Mouse (Mus musculus): ENCODE measurements around the gene Col16a1. TPM values are rescaled to one million over a fixed set of nuclear protein-coding genes. Genes with fewer than 3 reads are reported as not detected.

Gene Col16a1
- polyA plus RNA-seq, 1 experiment, result 8.2 TPM

GRCm38 (mm10) chr4:130112299-130112698, 64.7 kb downstream of the Col16a1 start:
- H3K4me1 ChIP-seq (ENCODE audit: control insufficient read depth, insufficient read depth, insufficient read length, low read length), result peaks cover 26% of the 10 kb centered on the region
- no peak for TF ChIP-seq CTCF (IDR thresholded peaks at IDR 0.05; ENCODE audit: extremely low read depth, insufficient read length, insufficient replicate concordance, low read depth, low read length)
- TF ChIP-seq POLR2A (IDR thresholded peaks at IDR 0.05; ENCODE audit: low read depth, low read length), result no peak
- WGBS, result 61% methylated on average over 7 of the region's 7 CpGs
- H3K36me3 ChIP-seq (ENCODE audit: control insufficient read depth, insufficient read depth, low read length), result peaks cover 22% of the 10 kb centered on the region
- H3K27ac ChIP-seq (ENCODE audit: insufficient read depth, low read depth, low read length), result no peak overlapping the region
- H3K4me3 ChIP-seq (ENCODE audit: low read depth, low read length), result no peak overlapping the region
- no peaks in the 10 kb centered on the region for H3K27me3 ChIP-seq (ENCODE audit: control insufficient read depth, insufficient read depth, low read length)

DNA sequence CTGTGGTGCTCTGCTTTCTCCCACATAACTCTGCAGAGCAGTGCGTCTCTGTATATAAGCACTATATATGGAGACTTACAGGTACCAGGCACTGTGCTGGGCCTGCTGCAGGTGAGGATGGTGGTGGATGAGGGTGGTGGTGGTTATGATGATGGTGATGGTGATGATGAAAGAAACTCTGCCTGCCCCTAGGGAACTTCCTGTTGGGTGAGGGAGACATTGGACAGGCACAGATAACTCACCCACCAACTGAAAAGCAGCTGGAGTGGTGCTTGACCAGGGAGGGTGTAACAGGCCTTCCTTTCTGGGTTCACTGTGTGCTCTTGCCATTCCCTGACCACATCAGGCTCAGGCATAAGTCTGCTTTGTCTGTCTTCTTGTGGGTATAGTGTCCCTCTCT, 65.1 kb downstream of the Col16a1 start:
- H3K36me3 ChIP-seq (ENCODE audit: control insufficient read depth, insufficient read depth, low read length), result peaks cover 23% of the 10 kb centered on the region
- peaks cover 26% of the 10 kb centered on the region for H3K4me1 ChIP-seq (ENCODE audit: control insufficient read depth, insufficient read depth, insufficient read length, low read length)
- no peaks in the 10 kb centered on the region for H3K27me3 ChIP-seq (ENCODE audit: control insufficient read depth, insufficient read depth, low read length)
- H3K4me3 ChIP-seq (ENCODE audit: low read depth, low read length), result no peak overlapping the region
- no peak overlapping the region for H3K27ac ChIP-seq (ENCODE audit: insufficient read depth, low read depth, low read length)
- TF ChIP-seq POLR2A (IDR thresholded peaks at IDR 0.05; ENCODE audit: low read depth, low read length) (no peak), CTCF (IDR thresholded peaks at IDR 0.05; ENCODE audit: extremely low read depth, insufficient read length, insufficient replicate concordance, low read depth, low read length) (no peak)
- 97% methylated on average over 1 of the region's 1 CpGs for WGBS

- H3K27ac ChIP-seq (ENCODE audit: insufficient read depth, low read depth, low read length), result no peak overlapping the region
- WGBS, result 55% methylated on average over 4 of the region's 4 CpGs
- H3K4me1 ChIP-seq (ENCODE audit: control insufficient read depth, insufficient read depth, insufficient read length, low read length), result peaks cover 5% of the 10 kb centered on the region; the same call in 1 of the 2 replicates
- no peak overlapping the region for H3K4me3 ChIP-seq (ENCODE audit: low read depth, low read length)
- H3K27me3 ChIP-seq (ENCODE audit: control insufficient read depth, insufficient read depth, low read length), result no peaks in the 10 kb centered on the region
- peaks cover 51% of the 10 kb centered on the region for H3K36me3 ChIP-seq (ENCODE audit: control insufficient read depth, insufficient read depth, low read length)
- TF ChIP-seq POLR2A (IDR thresholded peaks at IDR 0.05; ENCODE audit: low read depth, low read length) (no peak), CTCF (IDR thresholded peaks at IDR 0.05; ENCODE audit: extremely low read depth, insufficient read length, insufficient replicate concordance, low read depth, low read length) (no peak)
Observed at GRCm38 (mm10) chr4:130120752-130121151, 73.1 kb downstream of the Col16a1 start.

GRCm38 (mm10) chr4:130121560-130121959, 73.9 kb downstream of the Col16a1 start:
- peaks cover 56% of the 10 kb centered on the region for H3K36me3 ChIP-seq (ENCODE audit: control insufficient read depth, insufficient read depth, low read length)
- TF ChIP-seq POLR2A (IDR thresholded peaks at IDR 0.05; ENCODE audit: low read depth, low read length) (no peak), CTCF (IDR thresholded peaks at IDR 0.05; ENCODE audit: extremely low read depth, insufficient read length, insufficient replicate concordance, low read depth, low read length) (no peak)
- WGBS, result 87% methylated on average over 8 of the region's 8 CpGs

GRCm38 (mm10) chr4:130123020-130123419, 75.4 kb downstream of the Col16a1 start:
- peaks cover 7% of the 10 kb centered on the region for H3K4me1 ChIP-seq (ENCODE audit: control insufficient read depth, insufficient read depth, insufficient read length, low read length)
- H3K27me3 ChIP-seq (ENCODE audit: control insufficient read depth, insufficient read depth, low read length), result no peaks in the 10 kb centered on the region
- H3K27ac ChIP-seq (ENCODE audit: insufficient read depth, low read depth, low read length), result no peak overlapping the region
- no peak overlapping the region for H3K4me3 ChIP-seq (ENCODE audit: low read depth, low read length)
- peaks cover 66% of the 10 kb centered on the region for H3K36me3 ChIP-seq (ENCODE audit: control insufficient read depth, insufficient read depth, low read length)
- WGBS, result 89% methylated on average over 5 of the region's 5 CpGs
- TF ChIP-seq POLR2A (IDR thresholded peaks at IDR 0.05; ENCODE audit: low read depth, low read length) (no peak), CTCF (IDR thresholded peaks at IDR 0.05; ENCODE audit: extremely low read depth, insufficient read length, insufficient replicate concordance, low read depth, low read length) (no peak)

More at GRCm38 (mm10) chr4:130121560-130121959, 73.9 kb downstream of the Col16a1 start:
- no peak overlapping the region for H3K27ac ChIP-seq (ENCODE audit: insufficient read depth, low read depth, low read length)
- H3K4me1 ChIP-seq (ENCODE audit: control insufficient read depth, insufficient read depth, insufficient read length, low read length), result peaks cover 5% of the 10 kb centered on the region; the same call in 1 of the 2 replicates
- no peak overlapping the region for H3K4me3 ChIP-seq (ENCODE audit: low read depth, low read length)
- no peaks in the 10 kb centered on the region for H3K27me3 ChIP-seq (ENCODE audit: control insufficient read depth, insufficient read depth, low read length)

- 94% methylated on average over 4 of the region's 4 CpGs for WGBS
- TF ChIP-seq CTCF (IDR thresholded peaks at IDR 0.05; ENCODE audit: extremely low read depth, insufficient read length, insufficient replicate concordance, low read depth, low read length) (no peak), POLR2A (IDR thresholded peaks at IDR 0.05; ENCODE audit: low read depth, low read length) (no peak)
Observed at GRCm38 (mm10) chr4:130124110-130124509, 76.5 kb downstream of the Col16a1 start.

GRCm38 (mm10) chr4:130125164-130125563, 77.5 kb downstream of the Col16a1 start:
- TF ChIP-seq CTCF (IDR thresholded peaks at IDR 0.05; ENCODE audit: extremely low read depth, insufficient read length, insufficient replicate concordance, low read depth, low read length) (no peak), POLR2A (IDR thresholded peaks at IDR 0.05; ENCODE audit: low read depth, low read length) (no peak)
- no peaks in the 10 kb centered on the region for H3K27me3 ChIP-seq (ENCODE audit: control insufficient read depth, insufficient read depth, low read length)
- WGBS, result 76% methylated on average over 6 of the region's 6 CpGs
- peaks cover 70% of the 10 kb centered on the region for H3K36me3 ChIP-seq (ENCODE audit: control insufficient read depth, insufficient read depth, low read length)
- H3K4me1 ChIP-seq (ENCODE audit: control insufficient read depth, insufficient read depth, insufficient read length, low read length), result peaks cover 18% of the 10 kb centered on the region
- H3K27ac ChIP-seq (ENCODE audit: insufficient read depth, low read depth, low read length), result no peak overlapping the region
- no peak overlapping the region for H3K4me3 ChIP-seq (ENCODE audit: low read depth, low read length)

More at GRCm38 (mm10) chr4:130124110-130124509, 76.5 kb downstream of the Col16a1 start:
- H3K4me1 ChIP-seq (ENCODE audit: control insufficient read depth, insufficient read depth, insufficient read length, low read length), result peaks cover 9% of the 10 kb centered on the region
- H3K27me3 ChIP-seq (ENCODE audit: control insufficient read depth, insufficient read depth, low read length), result no peaks in the 10 kb centered on the region
- H3K27ac ChIP-seq (ENCODE audit: insufficient read depth, low read depth, low read length), result no peak overlapping the region
- no peak overlapping the region for H3K4me3 ChIP-seq (ENCODE audit: low read depth, low read length)
- peaks cover 70% of the 10 kb centered on the region for H3K36me3 ChIP-seq (ENCODE audit: control insufficient read depth, insufficient read depth, low read length)
